Mouse (Mus musculus) liver, embryonic 13.5 days (tissue): ENCODE data around the gene Gtf2h2. TPM values are rescaled to one million over a fixed set of nuclear protein-coding genes. Genes with fewer than 3 reads are reported as not detected.
A peak's percentile ranks its signal among the peaks of the same experiment; 100 is the strongest.
"Not testable (repeated sequence)": the region's sequence is repeated elsewhere in the genome, so short reads cannot be mapped to it uniquely, and the experiment has no call there.

Experiments
- ATAC-seq: fragments of 200-750 bp; cut with Nextera tagmentation; 2 replicates; pipeline ENCODE4 v1.8.0; 2017; ENCODE audit warnings: low read depth, mild to moderate bottlenecking, moderate number of reproducible peaks, moderate library complexity
- DNase-seq: peaks from one replicate; pipeline ENCODE4 v3.0.0; 2022
- H3K27ac ChIP-seq: fragments of 300-500 bp; sonication (generic); 2 replicates; pipeline ENCODE4 v1.5.1; 2015; ENCODE audit warnings: moderate library complexity, mild to moderate bottlenecking, inconsistent platforms
- H3K27me3 ChIP-seq: fragments of 300-500 bp; sonication (generic); 2 replicates; pipeline ENCODE4 v1.6.1; 2015; ENCODE audit warnings: mild to moderate bottlenecking, inconsistent platforms
- H3K36me3 ChIP-seq: fragments of 300-500 bp; sonication (generic); 2 replicates; pipeline ENCODE4 v1.6.1; 2015; ENCODE audit warnings: mild to moderate bottlenecking, inconsistent platforms
- H3K4me1 ChIP-seq: fragments of 300-500 bp; sonication (generic); replicated peaks from 2 replicates; pipeline ENCODE4 v1.6.1; 2015; ENCODE audit warnings: inconsistent platforms
- H3K4me2 ChIP-seq: fragments of 300-500 bp; sonication (generic); 2 replicates; pipeline ENCODE4 v1.6.1; 2015; ENCODE audit warnings: inconsistent platforms, mild to moderate bottlenecking, moderate library complexity
- H3K4me3 ChIP-seq: fragments of 300-500 bp; sonication (generic); replicated peaks from 2 replicates; pipeline ENCODE4 v1.5.1; 2015; ENCODE audit warnings: mild to moderate bottlenecking, inconsistent platforms
- H3K9ac ChIP-seq: fragments of 300-500 bp; sonication (generic); 2 replicates; pipeline ENCODE4 v1.6.1; 2015; ENCODE audit warnings: mild to moderate bottlenecking, inconsistent platforms
- H3K9me3 ChIP-seq: fragments of 300-500 bp; sonication (generic); replicated peaks from 2 replicates; pipeline ENCODE4 v1.6.1; 2016; ENCODE audit warnings: inconsistent platforms
- WGBS: fragments of 180-500 bp; shearing (Covaris S2); methylation state at CpG from one replicate; pipeline ENCODE4 v1.1.7; 2015; ENCODE audit not compliant: insufficient replicate concordance; 5-methylcytosine and 5-hydroxymethylcytosine counted together
- polyA plus RNA-seq: library from polyadenylated mRNA; unstranded; fragments of >200 nt; fragmentation: Nextera tagmentation; extraction: Ambion mirVana; gene quantifications from 2 replicates; pipeline ENCODE4 v1.2.1, GENCODE M21; 2015

The Gtf2h2 gene
- polyA plus RNA-seq, 1 experiment from 2014 or later: 42.5 TPM

- Histone ChIP-seq H3K4me1 (peaks cover 9% of the 10 kb centered on the region), H3K27ac (no peak overlapping the region), H3K4me3 (no peak overlapping the region), H3K9ac (no peak overlapping the region), H3K36me3 (peaks cover 39% of the 10 kb centered on the region), H3K27me3 (no peaks in the 10 kb centered on the region), H3K9me3 (no peaks in the 10 kb centered on the region), H3K4me2 (0 out of 2 replicates have a peak overlapping the region, but pooled peaks have one; percentile 5)
- ATAC-seq (peak; percentile 92), DNase-seq (no peak)
- WGBS: 57% methylated on average over 2 of the region's 2 CpGs
Measured at GRCm38 (mm10) chr13:100463527-100464222, 28.7 kb downstream of the Gtf2h2 start.

GRCm38 (mm10) chr13:100461336-100461735, 31.0 kb downstream of the Gtf2h2 start:
- DNase-seq: no peak
- H3K4me1 ChIP-seq: peaks cover 9% of the 10 kb centered on the region
- H3K27ac ChIP-seq: no peak overlapping the region
- no peaks in the 10 kb centered on the region for H3K27me3 ChIP-seq
- no peaks in the 10 kb centered on the region for H3K9me3 ChIP-seq
- no peak for ATAC-seq
- WGBS: 76% methylated on average over 3 of the region's 3 CpGs
- H3K4me2 ChIP-seq: no peak overlapping the region
- no peak overlapping the region for H3K4me3 ChIP-seq
- no peak overlapping the region for H3K9ac ChIP-seq
- peaks cover 20% of the 10 kb centered on the region for H3K36me3 ChIP-seq

- H3K27me3 ChIP-seq, DNase-seq, H3K36me3 ChIP-seq, H3K4me3 ChIP-seq, H3K9ac ChIP-seq, H3K4me1 ChIP-seq, H3K9me3 ChIP-seq, H3K27ac ChIP-seq, H3K4me2 ChIP-seq, ATAC-seq: not testable (repeated sequence)
- 59% methylated on average over 8 of the region's 8 CpGs for whole genome bisulfite sequencing
Measured at GRCm38 (mm10) chr13:100452415-100453127, 39.8 kb downstream of the Gtf2h2 start, which contains the start of gene Naip1. Gene Naip1, minus strand, starts transcription at chr13:100452869.

GRCm38 (mm10) chr13:100449495-100449894, 42.9 kb downstream of the Gtf2h2 start:
- Histone ChIP-seq H3K4me3 (no peak overlapping the region), H3K27ac (no peak overlapping the region), H3K27me3 (no peaks in the 10 kb centered on the region), H3K4me2 (no peak overlapping the region), H3K9ac (no peak overlapping the region), H3K4me1 (no peaks in the 10 kb centered on the region), H3K9me3 (no peaks in the 10 kb centered on the region), H3K36me3 (no peaks in the 10 kb centered on the region)
- 32% methylated on average over 1 of the region's 1 CpGs for WGBS
- ATAC-seq (no peak), DNase-seq (no peak)

- DNase-seq (no peak), ATAC-seq (no peak)
- no peak overlapping the region for H3K4me2 ChIP-seq
- H3K9me3 ChIP-seq: no peaks in the 10 kb centered on the region
- no peaks in the 10 kb centered on the region for H3K36me3 ChIP-seq
- H3K4me1 ChIP-seq: no peaks in the 10 kb centered on the region
- H3K4me3 ChIP-seq: no peak overlapping the region
- H3K27ac ChIP-seq: no peak overlapping the region
- H3K9ac ChIP-seq: no peak overlapping the region
- H3K27me3 ChIP-seq: no peaks in the 10 kb centered on the region
- WGBS: 39% methylated on average over 3 of the region's 3 CpGs
Measured at GRCm38 (mm10) chr13:100440116-100440515, 52.3 kb downstream of the Gtf2h2 start.

GRCm38 (mm10) chr13:100438701-100439100, 53.7 kb downstream of the Gtf2h2 start:
- ATAC-seq: no peak
- H3K4me3 ChIP-seq: no peak overlapping the region
- H3K27me3 ChIP-seq: no peaks in the 10 kb centered on the region
- H3K9me3 ChIP-seq: no peaks in the 10 kb centered on the region
- H3K9ac ChIP-seq: no peak overlapping the region
- H3K27ac ChIP-seq: no peak overlapping the region
- H3K4me2 ChIP-seq: no peak overlapping the region
- DNase-seq: no peak
- no peaks in the 10 kb centered on the region for H3K36me3 ChIP-seq
- no peaks in the 10 kb centered on the region for H3K4me1 ChIP-seq
- 15% methylated on average over 1 of the region's 1 CpGs for WGBS

- H3K36me3 ChIP-seq: no peaks in the 10 kb centered on the region
- no peaks in the 10 kb centered on the region for H3K4me1 ChIP-seq
Measured at GRCm38 (mm10) chr13:100437322-100437825, 55.0 kb downstream of the Gtf2h2 start.

GRCm38 (mm10) chr13:100436556-100437163, 55.7 kb downstream of the Gtf2h2 start:
- ATAC-seq, DNase-seq: not testable (repeated sequence)

More at GRCm38 (mm10) chr13:100437322-100437825, 55.0 kb downstream of the Gtf2h2 start:
- WGBS: 37% methylated on average over 3 of the region's 3 CpGs
- no peaks in the 10 kb centered on the region for H3K9me3 ChIP-seq
- no peak overlapping the region for H3K4me3 ChIP-seq
- H3K27ac ChIP-seq: no peak overlapping the region
- no peaks in the 10 kb centered on the region for H3K27me3 ChIP-seq
- DNase-seq: no peak
- no peak overlapping the region for H3K9ac ChIP-seq
- ATAC-seq: no peak
- H3K4me2 ChIP-seq: no peak overlapping the region

GRCm38 (mm10) chr13:100419958-100420357, 72.4 kb downstream of the Gtf2h2 start:
- H3K9me3 ChIP-seq, H3K4me3 ChIP-seq, H3K36me3 ChIP-seq, ATAC-seq, H3K9ac ChIP-seq, H3K4me1 ChIP-seq, H3K27me3 ChIP-seq, H3K27ac ChIP-seq, DNase-seq, H3K4me2 ChIP-seq: not testable (repeated sequence)
- WGBS: 64% methylated on average over 7 of the region's 7 CpGs

More at GRCm38 (mm10) chr13:100436556-100437163, 55.7 kb downstream of the Gtf2h2 start:
- not testable (repeated sequence) for H3K36me3 ChIP-seq, H3K4me3 ChIP-seq, H3K9ac ChIP-seq, H3K4me2 ChIP-seq, H3K27me3 ChIP-seq, H3K9me3 ChIP-seq, H3K4me1 ChIP-seq, H3K27ac ChIP-seq
- 72% methylated on average over 1 of the region's 1 CpGs for WGBS

- ATAC-seq (no peak), DNase-seq (no peak)
- Histone ChIP-seq H3K4me2 (no peak overlapping the region), H3K4me3 (no peak overlapping the region), H3K4me1 (no peaks in the 10 kb centered on the region), H3K36me3 (no peaks in the 10 kb centered on the region), H3K9ac (no peak overlapping the region), H3K9me3 (peaks cover 4% of the 10 kb centered on the region; the same call in 1 of the 2 replicates), H3K27me3 (no peaks in the 10 kb centered on the region), H3K27ac (no peak overlapping the region)
- WGBS: 44% methylated on average over 1 of the region's 1 CpGs
Measured at GRCm38 (mm10) chr13:100414428-100414827, 78.0 kb downstream of the Gtf2h2 start.
